Mouse (Mus musculus): ENCODE results near the gene Elk3.

DNA sequence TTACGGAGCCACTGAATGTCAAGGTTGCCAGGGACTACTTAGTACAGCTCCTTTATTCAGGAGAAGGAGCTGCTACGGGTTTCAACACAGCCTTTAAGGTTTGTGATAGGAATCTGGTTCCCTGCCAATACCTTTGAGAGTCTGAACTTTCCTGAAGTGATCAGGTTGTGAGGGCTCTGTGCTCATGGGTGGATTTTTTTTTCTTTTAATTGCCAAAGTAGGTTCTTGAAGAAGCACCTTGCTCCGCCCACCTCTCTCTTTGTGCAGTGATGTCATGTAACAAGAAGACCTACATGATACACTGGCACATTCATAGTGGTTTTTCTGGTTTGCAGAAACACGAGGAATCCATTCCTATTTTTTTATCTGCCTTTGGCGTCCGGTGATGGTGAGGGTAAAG lies 16.3 kb upstream of the Elk3 start:
- TF ChIP-seq CTCF (IDR thresholded peaks at IDR 0.05; ENCODE audit: borderline replicate concordance, control insufficient read depth, extremely low read depth, insufficient read depth, low read length, poor library complexity) (no peak), POLR2A (IDR thresholded peaks at IDR 0.05; ENCODE audit: control insufficient read depth, extremely low read depth, insufficient read depth, low read length, poor library complexity) (no peak)
